Mouse (Mus musculus): ENCODE results near the gene Wbp2. TPM values are rescaled to one million over a fixed set of nuclear protein-coding genes. Genes with fewer than 3 reads are reported as not detected.

Gene Wbp2
- polyA plus RNA-seq, 1 experiment from 2014 or later, result 153 TPM

- H3K36me3 ChIP-seq (ENCODE audit: control insufficient read depth, insufficient read depth), result peaks cover 8% of the 10 kb centered on the region
- H3K27me3 ChIP-seq (ENCODE audit: control insufficient read depth, insufficient read depth, low read length), result no peaks in the 10 kb centered on the region
- peaks cover 76% of the 10 kb centered on the region for H3K4me1 ChIP-seq (ENCODE audit: control insufficient read depth, insufficient read depth, low read length)
- WGBS, result 85% methylated on average over 2 of the region's 2 CpGs
- no peak overlapping the region for H3K4me2 ChIP-seq (ENCODE audit: low read depth, low read length)
- H3K4me3 ChIP-seq (ENCODE audit: low read length), result no peak overlapping the region
- ATAC-seq (replicated peaks; ENCODE audit: extremely low read depth, insufficient read depth, low FRiP score), result no peak
- no peaks in the 10 kb centered on the region for H3K9me3 ChIP-seq (replicated peaks; ENCODE audit: control insufficient read depth, low read length)
- peak overlapping the region; percentile 98 for H3K27ac ChIP-seq (ENCODE audit: low read length)
- H3K9ac ChIP-seq (ENCODE audit: low read length), result no peak overlapping the region; the same call in 1 of the 2 replicates
These were observed 18.3 kb upstream of the Wbp2 start for GRCm38 (mm10) chr11:116105065-116105464.

GRCm38 (mm10) chr11:116104006-116104646 lies 17.3 kb upstream of the Wbp2 start:
- peak overlapping the region; percentile 63 for H3K9ac ChIP-seq (ENCODE audit: low read length)
- 20% methylated on average over 14 of the region's 14 CpGs for WGBS
- H3K4me3 ChIP-seq (ENCODE audit: low read length), result no peak overlapping the region
- peaks cover 86% of the 10 kb centered on the region for H3K4me1 ChIP-seq (ENCODE audit: control insufficient read depth, insufficient read depth, low read length)
- H3K27ac ChIP-seq (ENCODE audit: low read length), result peak overlapping the region; percentile 98
- peaks cover 8% of the 10 kb centered on the region for H3K36me3 ChIP-seq (ENCODE audit: control insufficient read depth, insufficient read depth)
- peak; percentile 76 for ATAC-seq (replicated peaks; ENCODE audit: extremely low read depth, insufficient read depth, low FRiP score)
- H3K4me2 ChIP-seq (ENCODE audit: low read depth, low read length), result peak overlapping the region; percentile 33
- H3K9me3 ChIP-seq (replicated peaks; ENCODE audit: control insufficient read depth, low read length), result no peaks in the 10 kb centered on the region
- H3K27me3 ChIP-seq (ENCODE audit: control insufficient read depth, insufficient read depth, low read length), result no peaks in the 10 kb centered on the region

GRCm38 (mm10) chr11:116103572-116103971 lies 16.8 kb upstream of the Wbp2 start:
- H3K9ac ChIP-seq (ENCODE audit: low read length), result peak overlapping the region; percentile 44
- WGBS, result 31% methylated on average over 12 of the region's 12 CpGs

GRCm38 (mm10) chr11:116102472-116102871 lies 15.7 kb upstream of the Wbp2 start:
- peaks cover 78% of the 10 kb centered on the region for H3K4me1 ChIP-seq (ENCODE audit: control insufficient read depth, insufficient read depth, low read length)

More at GRCm38 (mm10) chr11:116103572-116103971, 16.8 kb upstream of the Wbp2 start:
- no peak for ATAC-seq (replicated peaks; ENCODE audit: extremely low read depth, insufficient read depth, low FRiP score)
- no peaks in the 10 kb centered on the region for H3K9me3 ChIP-seq (replicated peaks; ENCODE audit: control insufficient read depth, low read length)
- no peak overlapping the region for H3K4me3 ChIP-seq (ENCODE audit: low read length)
- peaks cover 89% of the 10 kb centered on the region for H3K4me1 ChIP-seq (ENCODE audit: control insufficient read depth, insufficient read depth, low read length)
- H3K27ac ChIP-seq (ENCODE audit: low read length), result peak overlapping the region; percentile 98
- H3K27me3 ChIP-seq (ENCODE audit: control insufficient read depth, insufficient read depth, low read length), result no peaks in the 10 kb centered on the region
- H3K36me3 ChIP-seq (ENCODE audit: control insufficient read depth, insufficient read depth), result peaks cover 8% of the 10 kb centered on the region
- peak overlapping the region; percentile 33; the same call in 1 of the 2 replicates for H3K4me2 ChIP-seq (ENCODE audit: low read depth, low read length)

GRCm38 (mm10) chr11:116101931-116102381 lies 15.2 kb upstream of the Wbp2 start:
- Histone ChIP-seq H3K27me3 (ENCODE audit: control insufficient read depth, insufficient read depth, low read length) (no peaks in the 10 kb centered on the region), H3K9ac (ENCODE audit: low read length) (peak overlapping the region; percentile 70), H3K36me3 (ENCODE audit: control insufficient read depth, insufficient read depth) (peaks cover 8% of the 10 kb centered on the region), H3K4me3 (ENCODE audit: low read length) (no peak overlapping the region), H3K27ac (ENCODE audit: low read length) (peak overlapping the region; percentile 98), H3K4me2 (ENCODE audit: low read depth, low read length) (peak overlapping the region; percentile 20), H3K4me1 (ENCODE audit: control insufficient read depth, insufficient read depth, low read length) (peaks cover 73% of the 10 kb centered on the region), H3K9me3 (replicated peaks; ENCODE audit: control insufficient read depth, low read length) (no peaks in the 10 kb centered on the region)
- WGBS, result 19% methylated on average over 11 of the region's 11 CpGs
- peak; percentile 49 for ATAC-seq (replicated peaks; ENCODE audit: extremely low read depth, insufficient read depth, low FRiP score)

More at GRCm38 (mm10) chr11:116102472-116102871, 15.7 kb upstream of the Wbp2 start:
- H3K9ac ChIP-seq (ENCODE audit: low read length), result peak overlapping the region; percentile 70
- peak overlapping the region; percentile 98 for H3K27ac ChIP-seq (ENCODE audit: low read length)
- H3K36me3 ChIP-seq (ENCODE audit: control insufficient read depth, insufficient read depth), result peaks cover 8% of the 10 kb centered on the region
- no peak overlapping the region for H3K4me3 ChIP-seq (ENCODE audit: low read length)
- WGBS, result 50% methylated on average over 3 of the region's 4 CpGs
- peak; percentile 19; the same call in 1 of the 2 replicates for ATAC-seq (replicated peaks; ENCODE audit: extremely low read depth, insufficient read depth, low FRiP score)
- H3K9me3 ChIP-seq (replicated peaks; ENCODE audit: control insufficient read depth, low read length), result no peaks in the 10 kb centered on the region
- no peaks in the 10 kb centered on the region for H3K27me3 ChIP-seq (ENCODE audit: control insufficient read depth, insufficient read depth, low read length)
- H3K4me2 ChIP-seq (ENCODE audit: low read depth, low read length), result peak overlapping the region; percentile 20

GRCm38 (mm10) chr11:116100839-116101238 lies 14.0 kb upstream of the Wbp2 start:
- no peak overlapping the region for H3K4me2 ChIP-seq (ENCODE audit: low read depth, low read length)
- 78% methylated on average over 7 of the region's 7 CpGs for WGBS
- peaks cover 63% of the 10 kb centered on the region for H3K4me1 ChIP-seq (ENCODE audit: control insufficient read depth, insufficient read depth, low read length)
- ATAC-seq (replicated peaks; ENCODE audit: extremely low read depth, insufficient read depth, low FRiP score), result no peak
- peaks cover 4% of the 10 kb centered on the region for H3K9me3 ChIP-seq (replicated peaks; ENCODE audit: control insufficient read depth, low read length)
- H3K27me3 ChIP-seq (ENCODE audit: control insufficient read depth, insufficient read depth, low read length), result no peaks in the 10 kb centered on the region
- H3K9ac ChIP-seq (ENCODE audit: low read length), result peak overlapping the region; percentile 70; the same call in 1 of the 2 replicates
- H3K36me3 ChIP-seq (ENCODE audit: control insufficient read depth, insufficient read depth), result peaks cover 4% of the 10 kb centered on the region
- peak overlapping the region; percentile 98 for H3K27ac ChIP-seq (ENCODE audit: low read length)
- no peak overlapping the region for H3K4me3 ChIP-seq (ENCODE audit: low read length)

GRCm38 (mm10) chr11:116100385-116100784 lies 13.6 kb upstream of the Wbp2 start:
- Histone ChIP-seq H3K9me3 (replicated peaks; ENCODE audit: control insufficient read depth, low read length) (peaks cover 4% of the 10 kb centered on the region), H3K4me1 (ENCODE audit: control insufficient read depth, insufficient read depth, low read length) (peaks cover 62% of the 10 kb centered on the region), H3K4me2 (ENCODE audit: low read depth, low read length) (no peak overlapping the region), H3K36me3 (ENCODE audit: control insufficient read depth, insufficient read depth) (no peaks in the 10 kb centered on the region), H3K27me3 (ENCODE audit: control insufficient read depth, insufficient read depth, low read length) (no peaks in the 10 kb centered on the region), H3K4me3 (ENCODE audit: low read length) (no peak overlapping the region), H3K9ac (ENCODE audit: low read length) (0 out of 2 replicates have a peak overlapping the region, but pooled peaks have one; percentile 33), H3K27ac (ENCODE audit: low read length) (peak overlapping the region; percentile 98)
- 25% methylated on average over 6 of the region's 6 CpGs for WGBS
- ATAC-seq (replicated peaks; ENCODE audit: extremely low read depth, insufficient read depth, low FRiP score), result peak; percentile 30

GRCm38 (mm10) chr11:116099462-116099861 lies 12.7 kb upstream of the Wbp2 start:
- H3K36me3 ChIP-seq (ENCODE audit: control insufficient read depth, insufficient read depth), result no peaks in the 10 kb centered on the region
- H3K27ac ChIP-seq (ENCODE audit: low read length), result peak overlapping the region; percentile 98
- peaks cover 4% of the 10 kb centered on the region for H3K9me3 ChIP-seq (replicated peaks; ENCODE audit: control insufficient read depth, low read length)
- ATAC-seq (replicated peaks; ENCODE audit: extremely low read depth, insufficient read depth, low FRiP score), result no peak
- WGBS, result 76% methylated on average over 6 of the region's 6 CpGs
- H3K9ac ChIP-seq (ENCODE audit: low read length), result peak overlapping the region; percentile 36; the same call in 1 of the 2 replicates
- peaks cover 56% of the 10 kb centered on the region for H3K4me1 ChIP-seq (ENCODE audit: control insufficient read depth, insufficient read depth, low read length)
- H3K27me3 ChIP-seq (ENCODE audit: control insufficient read depth, insufficient read depth, low read length), result no peaks in the 10 kb centered on the region
- no peak overlapping the region for H3K4me3 ChIP-seq (ENCODE audit: low read length)
- H3K4me2 ChIP-seq (ENCODE audit: low read depth, low read length), result no peak overlapping the region

GRCm38 (mm10) chr11:116098711-116099460 lies 12.1 kb upstream of the Wbp2 start:
- 63% methylated on average over 14 of the region's 14 CpGs for WGBS
- Histone ChIP-seq H3K27ac (ENCODE audit: low read length) (peak overlapping the region; percentile 98), H3K36me3 (ENCODE audit: control insufficient read depth, insufficient read depth) (no peaks in the 10 kb centered on the region), H3K9me3 (replicated peaks; ENCODE audit: control insufficient read depth, low read length) (peaks cover 4% of the 10 kb centered on the region), H3K9ac (ENCODE audit: low read length) (peak overlapping the region; percentile 36; the same call in 1 of the 2 replicates), H3K4me2 (ENCODE audit: low read depth, low read length) (no peak overlapping the region), H3K4me1 (ENCODE audit: control insufficient read depth, insufficient read depth, low read length) (peaks cover 55% of the 10 kb centered on the region), H3K27me3 (ENCODE audit: control insufficient read depth, insufficient read depth, low read length) (no peaks in the 10 kb centered on the region), H3K4me3 (ENCODE audit: low read length) (no peak overlapping the region)
- no peak for ATAC-seq (replicated peaks; ENCODE audit: extremely low read depth, insufficient read depth, low FRiP score)

Measured in heart, embryonic 16.5 days (tissue).